Mouse (Mus musculus) MEL (cell line): ENCODE measurements at regions not wholly inside any gene's neighbourhood (a gene's known extent, or its start where the extent isn't known, plus 50 kb on each side); places are given as distances from the start of the nearest gene placed in this dataset.

ENCODE experiments used
- DNase-seq: peaks from one replicate; pipeline ENCODE4 v3.0.0; 2011; ENCODE audit warnings: low read depth, low spot score
- H3K27ac ChIP-seq: 2 replicates; pipeline ENCODE4 v1.5.1; 2012; ENCODE audit warnings: low read depth, mild to moderate bottlenecking, control low read depth, low read length, moderate library complexity; ENCODE audit not compliant: control insufficient read depth
- H3K27me3 ChIP-seq, 2 experiments: fragments of 150-350 bp in 1 of 2; sonication (generic) in 1 of 2; 2 replicates each; pipeline ENCODE4 v1.6.1; 2012; ENCODE audit warnings: low read length in 2 of 2, mild to moderate bottlenecking in 2 of 2, improper control_type of control experiment in 1 of 2, moderate library complexity in 1 of 2; ENCODE audit not compliant: insufficient read depth in 2 of 2, control insufficient read depth in 1 of 2
- H3K36me3 ChIP-seq, 2 experiments: 2 replicates each; pipeline ENCODE4 v1.6.1; 2012 to 2014; ENCODE audit warnings: low read length in 2 of 2, improper control_type of control experiment in 1 of 2, inconsistent platforms in 1 of 2, mild to moderate bottlenecking in 1 of 2; ENCODE audit not compliant: insufficient read depth in 2 of 2, control insufficient read depth in 1 of 2
- H3K4me1 ChIP-seq, 2 experiments: fragments of 150-350 bp in 1 of 2; sonication (generic) in 1 of 2; 2 replicates each; pipeline ENCODE4 v1.6.1; 2012; ENCODE audit warnings: low read length in 2 of 2, improper control_type of control experiment in 1 of 2, mild to moderate bottlenecking in 1 of 2; ENCODE audit not compliant: insufficient read depth in 2 of 2, control insufficient read depth in 1 of 2
- H3K4me3 ChIP-seq, 2 experiments: fragments of 150-350 bp in 1 of 2; sonication (generic) in 1 of 2; 2 replicates each; pipeline ENCODE4 v1.5.1; 2012; ENCODE audit warnings: low read depth in 2 of 2, low read length in 2 of 2, mild to moderate bottlenecking in 2 of 2, moderate library complexity in 2 of 2, control low read depth in 1 of 2, improper control_type of control experiment in 1 of 2; ENCODE audit not compliant: control insufficient read depth in 1 of 2, insufficient read depth in 1 of 2
- H3K79me2 ChIP-seq: 2 replicates; pipeline ENCODE4 v1.6.1; 2012; ENCODE audit warnings: mild to moderate bottlenecking, low read length, moderate library complexity; ENCODE audit not compliant: control insufficient read depth, poor library complexity, insufficient read depth
- H3K9ac ChIP-seq: 2 replicates; pipeline ENCODE4 v1.6.1; 2012; ENCODE audit warnings: low read depth, mild to moderate bottlenecking, control low read depth, low read length, moderate library complexity; ENCODE audit not compliant: control insufficient read depth, poor library complexity, severe bottlenecking
- H3K9me3 ChIP-seq: fragments of 150-350 bp; sonication (generic); replicated peaks from 2 replicates; pipeline ENCODE4 v1.6.1; 2012; ENCODE audit warnings: mild to moderate bottlenecking, low read length, improper control_type of control experiment, moderate library complexity; ENCODE audit not compliant: insufficient read depth
- CHD1 ChIP-seq: IDR thresholded peaks from 2 replicates; pipeline ENCODE4 v1.6.1; 2012; ENCODE audit warnings: low read depth, mild to moderate bottlenecking, inconsistent platforms, low read length, improper control_type of control experiment
- E2F4 ChIP-seq: IDR thresholded peaks from 2 replicates; pipeline ENCODE4 v1.6.1; 2011; ENCODE audit warnings: low read depth, low read length, improper control_type of control experiment, borderline replicate concordance
- ELF1 ChIP-seq: IDR thresholded peaks from 2 replicates; pipeline ENCODE4 v1.6.1; 2014; ENCODE audit warnings: low read depth, mild to moderate bottlenecking, inconsistent platforms, low read length, improper control_type of control experiment, moderate library complexity
- ETS1 ChIP-seq: IDR thresholded peaks from 2 replicates; pipeline ENCODE4 v1.6.1; 2012; ENCODE audit warnings: low read depth, mild to moderate bottlenecking, inconsistent platforms, low read length, improper control_type of control experiment, moderate library complexity
- GABPA ChIP-seq: IDR thresholded peaks from 2 replicates; pipeline ENCODE4 v1.6.1; 2012; ENCODE audit warnings: low read depth, mild to moderate bottlenecking, inconsistent platforms, low read length, improper control_type of control experiment, moderate library complexity
- MAFK ChIP-seq: IDR thresholded peaks from 2 replicates; pipeline ENCODE4 v1.6.1; 2011; ENCODE audit warnings: low read depth, mild to moderate bottlenecking, low read length, improper control_type of control experiment, borderline replicate concordance
- MAX ChIP-seq: IDR thresholded peaks from 2 replicates; pipeline ENCODE4 v1.6.1; 2011; ENCODE audit warnings: low read length, improper control_type of control experiment
- MAZ ChIP-seq: IDR thresholded peaks from 2 replicates; pipeline ENCODE4 v1.6.1; 2012; ENCODE audit warnings: low read depth, mild to moderate bottlenecking, inconsistent platforms, low read length, improper control_type of control experiment
- MEF2A ChIP-seq: IDR thresholded peaks from 2 replicates; pipeline ENCODE4 v1.6.1; 2014; ENCODE audit warnings: low read depth, mild to moderate bottlenecking, inconsistent platforms, low read length, improper control_type of control experiment; ENCODE audit not compliant: poor library complexity, insufficient replicate concordance, severe bottlenecking; ENCODE audit errors: extremely low read depth
- MYB ChIP-seq: IDR thresholded peaks from 2 replicates; pipeline ENCODE4 v1.6.1; 2011; ENCODE audit warnings: mild to moderate bottlenecking, low read depth, low read length, improper control_type of control experiment
- POLR2AphosphoS2 ChIP-seq: IDR thresholded peaks from 2 replicates; pipeline ENCODE4 v1.6.1; 2011; ENCODE audit warnings: low read length, improper control_type of control experiment
- POLR2AphosphoS5 ChIP-seq: IDR thresholded peaks from 2 replicates; pipeline ENCODE4 v1.6.1; 2012; ENCODE audit warnings: low read depth, borderline replicate concordance, mild to moderate bottlenecking, inconsistent platforms, low read length, moderate library complexity, mixed read lengths
- RAD21 ChIP-seq: IDR thresholded peaks from 2 replicates; pipeline ENCODE4 v1.6.1; 2011; ENCODE audit warnings: mild to moderate bottlenecking, low read depth, low read length, improper control_type of control experiment
- SMC3 ChIP-seq: IDR thresholded peaks from 2 replicates; pipeline ENCODE4 v1.6.1; 2011; ENCODE audit warnings: low read depth, low read length, improper control_type of control experiment
- TAL1 ChIP-seq: IDR thresholded peaks from 2 replicates; pipeline ENCODE4 v1.6.1; 2012; ENCODE audit warnings: mild to moderate bottlenecking, inconsistent platforms, low read length, moderate library complexity, mixed read lengths
- TCF12 ChIP-seq: IDR thresholded peaks from 2 replicates; pipeline ENCODE4 v1.6.1; 2014; ENCODE audit warnings: low read depth, mild to moderate bottlenecking, inconsistent platforms, low read length, improper control_type of control experiment, moderate library complexity
- USF2 ChIP-seq, 2 experiments: IDR thresholded peaks; 2 replicates each; pipeline ENCODE4 v1.6.1; 2011 to 2012; ENCODE audit warnings: improper control_type of control experiment in 2 of 2, low read length in 2 of 2, borderline replicate concordance in 1 of 2, inconsistent platforms in 1 of 2, low read depth in 1 of 2, mild to moderate bottlenecking in 1 of 2; ENCODE audit not compliant: insufficient read depth in 1 of 2
- ZC3H11A ChIP-seq: IDR thresholded peaks from 2 replicates; pipeline ENCODE4 v1.6.1; 2012; ENCODE audit warnings: low read depth, mild to moderate bottlenecking, inconsistent platforms, low read length, improper control_type of control experiment
- ZMIZ1 ChIP-seq: IDR thresholded peaks from 2 replicates; pipeline ENCODE4 v1.6.1; 2012; ENCODE audit warnings: low read depth, mild to moderate bottlenecking, inconsistent platforms, low read length, improper control_type of control experiment, moderate library complexity
- ZNF384 ChIP-seq: IDR thresholded peaks from 2 replicates; pipeline ENCODE4 v1.6.1; 2012; ENCODE audit warnings: low read depth, mild to moderate bottlenecking, inconsistent platforms, low read length, improper control_type of control experiment

GRCm38 (mm10) chr9:60959537-60959936 is 165.2 kb downstream of the Uaca start:
- Histone ChIP-seq H3K27ac (no peak overlapping the region), H3K4me3 (no peak overlapping the region), H3K9ac (no peak overlapping the region), H3K4me1 (no peaks in the 10 kb centered on the region), H3K9me3 (no peaks in the 10 kb centered on the region), H3K79me2 (no peaks in the 10 kb centered on the region), H3K36me3 (no peaks in the 10 kb centered on the region), H3K27me3 (no peaks in the 10 kb centered on the region)
- DNase-seq, result no peak
- TF ChIP-seq RAD21 (no peak), USF2 (IDR thresholded peaks at IDR 0.05; ENCODE audit: borderline replicate concordance in 1 of 2, insufficient read depth in 1 of 2, low read depth in 1 of 2, low read length in 2 of 2) (no peak), TCF12 (no peak), MAZ (no peak), ETS1 (no peak), POLR2AphosphoS5 (no peak), ZMIZ1 (no peak), GABPA (no peak), ELF1 (no peak), E2F4 (no peak), MYB (no peak), MEF2A (no peak), MAX (no peak), CHD1 (no peak), POLR2AphosphoS2 (no peak), SMC3 (no peak), TAL1 (no peak)

- no peak for DNase-seq
- Histone ChIP-seq H3K79me2 (no peaks in the 10 kb centered on the region), H3K27me3 (no peaks in the 10 kb centered on the region), H3K36me3 (no peaks in the 10 kb centered on the region), H3K27ac (no peak overlapping the region), H3K9me3 (no peaks in the 10 kb centered on the region), H3K4me1 (no peaks in the 10 kb centered on the region), H3K9ac (no peak overlapping the region), H3K4me3 (no peak overlapping the region)
- TF ChIP-seq POLR2AphosphoS5 (no peak), MAZ (no peak), ZC3H11A (no peak), MAFK (no peak), POLR2AphosphoS2 (no peak), ZNF384 (no peak)
Observed at GRCm38 (mm10) chr9:60962086-60962485, 167.7 kb downstream of the Uaca start.
